Mouse (Mus musculus): ENCODE results near the gene Defa28.
"Not testable (repeated sequence)": the region's sequence is repeated elsewhere in the genome, so short reads cannot be mapped to it uniquely, and the experiment has no call there.

Gene Defa28

DNA sequence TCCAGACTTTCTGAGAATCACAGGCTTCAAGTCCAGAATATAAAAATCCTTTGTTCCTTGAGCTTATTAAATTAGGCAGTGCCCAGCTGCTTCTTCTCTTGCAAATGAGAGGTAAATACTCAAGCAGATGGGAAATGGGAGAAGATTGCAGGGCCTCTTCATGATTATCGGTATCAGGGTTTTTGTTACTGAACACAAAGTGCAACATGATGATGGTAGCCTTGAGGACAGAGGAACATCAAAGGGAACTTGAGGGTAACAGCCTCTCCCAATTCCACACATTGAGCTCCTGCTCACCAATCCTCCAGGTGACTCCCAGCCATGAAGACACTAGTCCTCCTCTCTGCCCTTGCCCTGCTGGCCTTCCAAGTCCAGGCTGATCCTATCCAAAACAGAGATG is at the start of gene Defa28:
TSS of gene Defa28 (plus strand) at position 301 of the 400 bp plus-strand sequence.
- not testable (repeated sequence) for DNase-seq

DNA sequence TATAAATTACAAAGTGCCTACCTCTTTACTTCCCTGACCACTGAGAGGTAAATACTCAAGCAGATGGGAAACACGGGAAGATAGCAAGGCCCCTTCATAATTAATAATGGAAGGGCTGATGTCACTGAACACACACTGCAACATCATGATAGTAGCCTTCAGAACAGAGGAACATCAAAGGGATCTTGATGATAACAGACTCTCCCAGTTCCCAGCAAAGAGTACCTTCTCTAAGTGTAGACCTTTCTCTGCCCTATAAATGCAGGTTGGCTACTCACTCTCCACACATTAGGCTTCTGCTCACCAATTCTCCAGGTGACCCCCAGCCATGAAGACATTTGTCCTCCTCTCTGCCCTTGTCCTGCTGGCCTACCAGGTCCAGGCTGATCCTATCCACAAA is 17.7 kb upstream of the Defa28 start, which contains the start of gene Defa37:
TSS of gene Defa37 (plus strand) at position 301 of the 400 bp plus-strand sequence.
- not testable (repeated sequence) for DNase-seq

DNA sequence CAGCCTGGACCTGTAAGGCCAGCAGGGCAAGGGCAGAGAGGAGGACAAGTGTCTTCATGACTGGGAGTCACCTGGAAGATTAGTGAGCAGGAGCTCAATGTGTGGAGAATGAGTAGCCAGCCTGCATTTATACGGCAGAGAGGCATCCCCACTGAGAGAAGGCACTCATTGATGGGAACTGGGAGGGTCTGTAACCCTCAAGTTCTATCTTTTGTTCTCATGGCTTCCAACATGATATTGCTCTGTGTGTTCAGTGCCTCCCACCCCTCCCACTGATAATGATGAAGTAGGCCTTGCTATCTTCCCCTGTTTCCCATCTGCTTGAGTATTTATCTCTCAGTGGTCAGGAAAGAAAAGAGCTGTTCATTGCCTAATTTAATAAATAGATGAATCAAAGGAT is 11.6 kb downstream of the Defa28 start, which contains the start of gene Gm7861:
TSS of gene Gm7861 (minus strand) at position 101 of the 400 bp plus-strand sequence.
- DNase-seq = not testable (repeated sequence)

DNA sequence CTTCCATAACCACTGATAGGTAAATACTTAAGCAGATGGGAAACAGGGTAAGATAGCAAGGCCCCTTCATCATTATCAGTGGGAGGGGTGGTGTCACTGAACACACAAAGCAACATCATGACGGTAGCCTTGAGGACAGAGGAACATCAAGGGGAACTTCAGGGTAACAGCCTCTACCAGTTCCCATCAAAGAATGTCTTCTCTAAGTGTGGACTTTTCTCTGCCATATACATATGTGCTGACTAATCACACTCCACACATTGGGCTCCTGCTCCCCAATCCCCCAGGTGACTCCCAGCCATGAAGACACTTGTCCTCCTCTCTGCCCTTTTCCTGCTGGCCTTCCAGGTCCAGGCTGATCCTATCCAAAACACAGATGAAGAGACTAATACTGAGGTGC is 35.1 kb downstream of the Defa28 start, which contains the start of gene Defa26:
TSS of gene Defa26 (plus strand) at position 301 of the 400 bp plus-strand sequence.
- DNase-seq = not testable (repeated sequence)
